Mouse (Mus musculus) MEL (cell line): ENCODE results near the gene Kcnk1. TPM values are rescaled to one million over a fixed set of nuclear protein-coding genes. Genes with fewer than 3 reads are reported as not detected.

ENCODE experiments used
- DNase-seq: peaks from one replicate; pipeline ENCODE4 v3.0.0; 2011; ENCODE audit warnings: low read depth, low spot score
- H3K27ac ChIP-seq: 2 replicates; pipeline ENCODE4 v1.5.1; 2012; ENCODE audit warnings: low read depth, mild to moderate bottlenecking, control low read depth, low read length, moderate library complexity; ENCODE audit not compliant: control insufficient read depth
- H3K27me3 ChIP-seq, 2 experiments: fragments of 150-350 bp in 1 of 2; sonication (generic) in 1 of 2; 2 replicates each; pipeline ENCODE4 v1.6.1; 2012; ENCODE audit warnings: low read length in 2 of 2, mild to moderate bottlenecking in 2 of 2, improper control_type of control experiment in 1 of 2, moderate library complexity in 1 of 2; ENCODE audit not compliant: insufficient read depth in 2 of 2, control insufficient read depth in 1 of 2
- H3K36me3 ChIP-seq, 2 experiments: 2 replicates each; pipeline ENCODE4 v1.6.1; 2012 to 2014; ENCODE audit warnings: low read length in 2 of 2, improper control_type of control experiment in 1 of 2, inconsistent platforms in 1 of 2, mild to moderate bottlenecking in 1 of 2; ENCODE audit not compliant: insufficient read depth in 2 of 2, control insufficient read depth in 1 of 2
- H3K4me1 ChIP-seq, 2 experiments: fragments of 150-350 bp in 1 of 2; sonication (generic) in 1 of 2; 2 replicates each; pipeline ENCODE4 v1.6.1; 2012; ENCODE audit warnings: low read length in 2 of 2, improper control_type of control experiment in 1 of 2, mild to moderate bottlenecking in 1 of 2; ENCODE audit not compliant: insufficient read depth in 2 of 2, control insufficient read depth in 1 of 2
- H3K4me3 ChIP-seq, 2 experiments: fragments of 150-350 bp in 1 of 2; sonication (generic) in 1 of 2; 2 replicates each; pipeline ENCODE4 v1.5.1; 2012; ENCODE audit warnings: low read depth in 2 of 2, low read length in 2 of 2, mild to moderate bottlenecking in 2 of 2, moderate library complexity in 2 of 2, control low read depth in 1 of 2, improper control_type of control experiment in 1 of 2; ENCODE audit not compliant: control insufficient read depth in 1 of 2, insufficient read depth in 1 of 2
- H3K79me2 ChIP-seq: 2 replicates; pipeline ENCODE4 v1.6.1; 2012; ENCODE audit warnings: mild to moderate bottlenecking, low read length, moderate library complexity; ENCODE audit not compliant: control insufficient read depth, poor library complexity, insufficient read depth
- H3K9ac ChIP-seq: 2 replicates; pipeline ENCODE4 v1.6.1; 2012; ENCODE audit warnings: low read depth, mild to moderate bottlenecking, control low read depth, low read length, moderate library complexity; ENCODE audit not compliant: control insufficient read depth, poor library complexity, severe bottlenecking
- H3K9me3 ChIP-seq: fragments of 150-350 bp; sonication (generic); replicated peaks from 2 replicates; pipeline ENCODE4 v1.6.1; 2012; ENCODE audit warnings: mild to moderate bottlenecking, low read length, improper control_type of control experiment, moderate library complexity; ENCODE audit not compliant: insufficient read depth
- BHLHE40 ChIP-seq: IDR thresholded peaks from 2 replicates; pipeline ENCODE4 v1.6.1; 2012; ENCODE audit warnings: low read depth, mild to moderate bottlenecking, inconsistent platforms, low read length, improper control_type of control experiment, borderline replicate concordance
- CHD1 ChIP-seq: IDR thresholded peaks from 2 replicates; pipeline ENCODE4 v1.6.1; 2012; ENCODE audit warnings: low read depth, mild to moderate bottlenecking, inconsistent platforms, low read length, improper control_type of control experiment
- CTCF ChIP-seq, 3 experiments: IDR thresholded peaks in 2 of 3; conservative IDR thresholded peaks in 1 of 3; 2 replicates each; pipeline ENCODE4 v1.5.1; 2011 to 2012; ENCODE audit warnings: low read length in 3 of 3, low read depth in 2 of 3, mild to moderate bottlenecking in 2 of 3, improper control_type of control experiment in 1 of 3, inconsistent platforms in 1 of 3, mixed read lengths in 1 of 3, moderate library complexity in 1 of 3; ENCODE audit not compliant: control insufficient read depth in 1 of 3, insufficient read depth in 1 of 3, poor library complexity in 1 of 3, severe bottlenecking in 1 of 3
- ETS1 ChIP-seq: IDR thresholded peaks from 2 replicates; pipeline ENCODE4 v1.6.1; 2012; ENCODE audit warnings: low read depth, mild to moderate bottlenecking, inconsistent platforms, low read length, improper control_type of control experiment, moderate library complexity
- GABPA ChIP-seq: IDR thresholded peaks from 2 replicates; pipeline ENCODE4 v1.6.1; 2012; ENCODE audit warnings: low read depth, mild to moderate bottlenecking, inconsistent platforms, low read length, improper control_type of control experiment, moderate library complexity
- HCFC1 ChIP-seq: IDR thresholded peaks from 2 replicates; pipeline ENCODE4 v1.6.1; 2012; ENCODE audit warnings: low read depth, mild to moderate bottlenecking, inconsistent platforms, low read length, improper control_type of control experiment, moderate library complexity
- JUND ChIP-seq: IDR thresholded peaks from 2 replicates; pipeline ENCODE4 v1.6.1; 2011; ENCODE audit warnings: low read depth, mild to moderate bottlenecking, improper control_type of control experiment, low read length
- MAFK ChIP-seq: IDR thresholded peaks from 2 replicates; pipeline ENCODE4 v1.6.1; 2011; ENCODE audit warnings: low read depth, mild to moderate bottlenecking, low read length, improper control_type of control experiment, borderline replicate concordance
- MAX ChIP-seq: IDR thresholded peaks from 2 replicates; pipeline ENCODE4 v1.6.1; 2011; ENCODE audit warnings: low read length, improper control_type of control experiment
- MEF2A ChIP-seq: IDR thresholded peaks from 2 replicates; pipeline ENCODE4 v1.6.1; 2014; ENCODE audit warnings: low read depth, mild to moderate bottlenecking, inconsistent platforms, low read length, improper control_type of control experiment; ENCODE audit not compliant: poor library complexity, insufficient replicate concordance, severe bottlenecking; ENCODE audit errors: extremely low read depth
- MYC ChIP-seq: IDR thresholded peaks from 2 replicates; pipeline ENCODE4 v1.6.1; 2011; ENCODE audit warnings: low read depth, mild to moderate bottlenecking, low read length, improper control_type of control experiment, moderate library complexity
- NELFE ChIP-seq: IDR thresholded peaks from 2 replicates; pipeline ENCODE4 v1.6.1; 2011; ENCODE audit warnings: low read depth, low read length, improper control_type of control experiment
- POLR2AphosphoS5 ChIP-seq: IDR thresholded peaks from 2 replicates; pipeline ENCODE4 v1.6.1; 2012; ENCODE audit warnings: low read depth, borderline replicate concordance, mild to moderate bottlenecking, inconsistent platforms, low read length, moderate library complexity, mixed read lengths
- RCOR1 ChIP-seq: IDR thresholded peaks from 2 replicates; pipeline ENCODE4 v1.6.1; 2012; ENCODE audit warnings: low read depth, mild to moderate bottlenecking, inconsistent platforms, low read length, improper control_type of control experiment
- TAL1 ChIP-seq: IDR thresholded peaks from 2 replicates; pipeline ENCODE4 v1.6.1; 2012; ENCODE audit warnings: mild to moderate bottlenecking, inconsistent platforms, low read length, moderate library complexity, mixed read lengths
- USF1 ChIP-seq: IDR thresholded peaks from 2 replicates; pipeline ENCODE4 v1.6.1; 2014; ENCODE audit warnings: low read depth, mild to moderate bottlenecking, inconsistent platforms, low read length, improper control_type of control experiment, moderate library complexity
- USF2 ChIP-seq, 2 experiments: IDR thresholded peaks; 2 replicates each; pipeline ENCODE4 v1.6.1; 2011 to 2012; ENCODE audit warnings: improper control_type of control experiment in 2 of 2, low read length in 2 of 2, borderline replicate concordance in 1 of 2, inconsistent platforms in 1 of 2, low read depth in 1 of 2, mild to moderate bottlenecking in 1 of 2; ENCODE audit not compliant: insufficient read depth in 1 of 2
- ZC3H11A ChIP-seq: IDR thresholded peaks from 2 replicates; pipeline ENCODE4 v1.6.1; 2012; ENCODE audit warnings: low read depth, mild to moderate bottlenecking, inconsistent platforms, low read length, improper control_type of control experiment
- ZNF384 ChIP-seq: IDR thresholded peaks from 2 replicates; pipeline ENCODE4 v1.6.1; 2012; ENCODE audit warnings: low read depth, mild to moderate bottlenecking, inconsistent platforms, low read length, improper control_type of control experiment
- polyA plus RNA-seq, 2 experiments: library from polyadenylated mRNA; stranded (reverse) in 1 of 2; unstranded in 1 of 2; fragments of >175 nt in 1 of 2; fragments of >200 nt in 1 of 2; gene quantifications; 2 replicates each; pipeline versions ENCODE4 v1.2.1 to v1.2.4; 2012; ENCODE audit warnings: low replicate concordance in 2 of 2, low read depth in 1 of 2; ENCODE audit not compliant: insufficient read length in 2 of 2, insufficient read depth in 1 of 2, missing spikeins in 1 of 2
- total RNA-seq: library from RNA; depleted of rRNA; stranded (reverse); fragments of 300-350 nt; gene quantifications from 2 replicates; pipeline ENCODE4 v1.2.3, GENCODE M21; 2012

Gene Kcnk1
- total and polyA plus RNA-seq, 3 experiments: not detected

- no peak for DNase-seq
- H3K27ac ChIP-seq: no peak overlapping the region
- H3K79me2 ChIP-seq: no peaks in the 10 kb centered on the region
- H3K4me1 ChIP-seq: no peaks in the 10 kb centered on the region
- no peak overlapping the region for H3K4me3 ChIP-seq
- H3K9ac ChIP-seq: no peak overlapping the region
- H3K9me3 ChIP-seq: no peaks in the 10 kb centered on the region
- H3K36me3 ChIP-seq: no peaks in the 10 kb centered on the region
- no peaks in the 10 kb centered on the region; a peak in 1 of 4 replicates for H3K27me3 ChIP-seq
- TF ChIP-seq GABPA (no peak), MAFK (no peak), USF1 (no peak), MEF2A (no peak), BHLHE40 (no peak), ETS1 (no peak), POLR2AphosphoS5 (no peak), MAX (no peak), MYC (no peak)
Measured at GRCm38 (mm10) chr8:126067306-126067705, 72.3 kb downstream of the Kcnk1 start.

DNA sequence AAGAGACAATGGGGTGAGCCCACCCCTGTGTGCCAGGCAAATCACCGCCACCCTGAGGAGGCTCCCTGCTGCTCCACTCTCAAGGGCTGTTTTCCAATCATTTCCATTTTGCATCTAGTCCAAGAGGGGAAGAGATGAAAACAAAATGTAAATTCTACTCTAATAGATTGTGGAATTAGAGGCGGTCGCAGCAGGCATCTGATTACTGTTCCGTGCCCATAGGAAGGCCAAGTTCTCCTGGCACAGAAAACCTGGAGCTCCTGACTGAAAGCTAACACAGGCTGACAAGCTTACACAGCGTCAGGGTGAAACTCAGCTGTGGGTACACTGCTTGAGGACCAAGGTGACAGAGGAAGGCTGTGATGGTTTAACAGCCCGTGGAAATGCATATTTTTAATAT is 73.2 kb downstream of the Kcnk1 start:
- Histone ChIP-seq H3K9me3 (no peaks in the 10 kb centered on the region), H3K27ac (no peak overlapping the region), H3K9ac (no peak overlapping the region), H3K4me1 (no peaks in the 10 kb centered on the region), H3K36me3 (no peaks in the 10 kb centered on the region), H3K4me3 (no peak overlapping the region), H3K79me2 (no peaks in the 10 kb centered on the region), H3K27me3 (no peaks in the 10 kb centered on the region; a peak in 1 of 4 replicates)
- TF ChIP-seq ZNF384 (no peak), NELFE (no peak), TAL1 (no peak), USF1 (no peak), POLR2AphosphoS5 (no peak), CTCF (IDR thresholded peaks at IDR 0.05 in 2 of 3, conservative IDR thresholded peaks at IDR 0.05 in 1 of 3; ENCODE audit: control insufficient read depth in 1 of 3, insufficient read depth in 1 of 3, low read depth in 2 of 3, low read length in 3 of 3, poor library complexity in 1 of 3, severe bottlenecking in 1 of 3) (no peak), ZC3H11A (no peak), CHD1 (no peak), JUND (no peak), BHLHE40 (no peak), HCFC1 (no peak), RCOR1 (no peak), USF2 (IDR thresholded peaks at IDR 0.05; ENCODE audit: borderline replicate concordance in 1 of 2, insufficient read depth in 1 of 2, low read depth in 1 of 2, low read length in 2 of 2) (no peak)
- no peak for DNase-seq
